Mouse (Mus musculus): Measurements from ENCODE around the gene Efna2.

Efna2 gene

DNA sequence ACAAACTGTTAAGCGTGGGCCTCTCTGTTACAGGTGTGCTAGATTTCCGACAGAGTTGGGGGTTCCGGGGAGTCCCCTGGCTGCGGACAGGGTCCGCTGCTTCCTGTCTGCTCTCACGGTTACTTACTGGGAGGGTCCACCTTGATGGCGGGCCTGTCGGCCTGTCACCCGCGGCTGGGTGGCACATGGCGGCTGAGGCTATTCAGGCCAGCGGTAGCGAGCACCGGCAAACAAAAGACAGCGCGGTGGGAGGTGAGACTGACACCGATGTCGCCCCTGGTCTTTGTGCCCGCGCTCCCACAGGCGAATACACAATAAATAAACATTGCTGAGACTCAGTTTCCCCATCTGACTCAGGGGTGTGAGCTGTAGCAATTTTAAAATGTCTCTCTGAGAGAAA is 10.7 kb downstream of the Efna2 start:
- DNase-seq (ENCODE audit: low read depth): no peak

DNA sequence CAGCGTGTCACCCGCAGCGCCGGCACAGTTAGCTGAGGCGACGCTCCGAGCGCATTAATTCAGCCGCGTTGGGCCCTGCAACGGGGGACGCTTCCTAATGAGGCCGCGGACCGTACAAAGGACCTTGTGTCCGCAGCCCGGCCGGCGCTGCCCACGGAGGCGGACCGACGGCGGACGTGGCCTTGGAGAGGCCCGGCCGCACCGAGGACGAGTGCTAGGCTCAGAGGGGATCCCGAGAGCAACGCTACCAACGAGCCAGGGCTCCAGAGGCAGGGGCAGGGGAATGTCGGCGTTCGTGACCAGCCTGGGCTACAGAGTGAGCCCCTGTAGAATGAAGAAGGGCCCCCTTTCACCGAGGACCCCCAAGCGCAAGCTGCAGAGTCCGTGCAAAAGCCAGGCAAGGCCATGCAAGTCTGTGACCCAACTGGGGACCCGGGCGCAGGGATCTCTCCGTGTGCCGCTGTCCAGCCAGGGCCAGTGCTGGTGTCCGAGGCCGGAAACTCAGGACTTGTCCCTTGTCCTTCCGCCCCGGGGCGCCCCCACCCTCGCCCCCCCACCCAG is 11.3 kb downstream of the Efna2 start:
- no peak for DNase-seq (ENCODE audit: low read depth)

DNA sequence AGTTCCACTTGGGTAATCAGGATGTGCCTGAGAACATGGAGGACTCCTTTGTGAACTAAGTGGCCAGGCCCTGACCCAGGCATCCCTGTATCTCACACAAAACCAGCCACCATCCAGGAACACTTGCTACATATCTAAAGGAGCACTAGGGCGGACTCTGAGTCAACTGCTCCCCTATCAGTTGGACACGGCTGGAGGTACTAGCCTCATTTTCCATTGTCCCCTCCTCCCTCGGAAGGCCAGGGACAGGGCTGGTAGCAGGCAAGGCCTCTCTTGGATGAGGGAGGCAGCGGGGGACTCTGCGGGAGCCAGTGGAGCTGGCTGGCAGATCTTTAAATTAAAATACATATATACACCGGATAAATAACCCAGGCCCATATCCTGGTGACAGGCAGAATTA is 14.7 kb downstream of the Efna2 start:
- DNase-seq (ENCODE audit: low read depth): no peak

DNA sequence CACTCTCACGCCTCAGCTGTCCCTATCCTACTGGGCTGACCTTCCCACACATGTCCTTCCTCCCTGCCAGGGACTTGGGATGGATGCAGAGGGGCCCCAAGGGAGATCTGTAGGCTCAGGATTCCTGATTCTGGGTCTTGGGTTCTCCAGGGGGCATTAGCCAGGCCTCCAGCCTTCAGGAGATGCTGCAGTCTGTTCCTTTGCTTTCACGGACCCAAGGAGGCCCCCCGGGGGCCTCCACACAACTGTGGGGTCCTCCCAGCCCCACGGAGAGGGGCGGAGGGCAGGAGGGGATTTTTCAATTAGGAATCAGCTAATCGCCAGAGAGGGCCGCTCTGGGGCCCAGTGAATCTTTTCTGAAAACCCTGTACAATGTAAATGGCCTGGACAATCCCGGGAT is 15.2 kb downstream of the Efna2 start:
- DNase-seq (ENCODE audit: low read depth): no peak

DNA sequence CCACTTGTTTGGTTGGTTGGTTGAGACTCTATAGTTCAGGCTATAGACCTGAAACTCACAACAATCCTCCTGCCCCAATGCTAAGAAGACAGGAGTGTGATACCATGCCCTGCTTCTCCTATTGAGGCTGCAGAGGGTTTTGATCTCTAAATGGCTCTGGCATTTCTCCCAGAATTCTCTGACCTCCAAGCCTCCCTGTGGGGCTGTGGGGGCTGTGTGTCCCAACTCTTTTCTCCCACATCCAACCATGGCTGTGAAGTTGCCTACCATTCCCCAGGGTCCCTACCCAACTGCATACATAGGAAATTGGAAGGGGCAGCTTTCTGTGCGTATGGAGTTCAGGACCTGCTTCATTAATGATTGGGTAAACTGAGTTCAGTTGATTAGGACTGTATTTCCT is 16.9 kb downstream of the Efna2 start:
- no peak for DNase-seq (ENCODE audit: low read depth)

DNA sequence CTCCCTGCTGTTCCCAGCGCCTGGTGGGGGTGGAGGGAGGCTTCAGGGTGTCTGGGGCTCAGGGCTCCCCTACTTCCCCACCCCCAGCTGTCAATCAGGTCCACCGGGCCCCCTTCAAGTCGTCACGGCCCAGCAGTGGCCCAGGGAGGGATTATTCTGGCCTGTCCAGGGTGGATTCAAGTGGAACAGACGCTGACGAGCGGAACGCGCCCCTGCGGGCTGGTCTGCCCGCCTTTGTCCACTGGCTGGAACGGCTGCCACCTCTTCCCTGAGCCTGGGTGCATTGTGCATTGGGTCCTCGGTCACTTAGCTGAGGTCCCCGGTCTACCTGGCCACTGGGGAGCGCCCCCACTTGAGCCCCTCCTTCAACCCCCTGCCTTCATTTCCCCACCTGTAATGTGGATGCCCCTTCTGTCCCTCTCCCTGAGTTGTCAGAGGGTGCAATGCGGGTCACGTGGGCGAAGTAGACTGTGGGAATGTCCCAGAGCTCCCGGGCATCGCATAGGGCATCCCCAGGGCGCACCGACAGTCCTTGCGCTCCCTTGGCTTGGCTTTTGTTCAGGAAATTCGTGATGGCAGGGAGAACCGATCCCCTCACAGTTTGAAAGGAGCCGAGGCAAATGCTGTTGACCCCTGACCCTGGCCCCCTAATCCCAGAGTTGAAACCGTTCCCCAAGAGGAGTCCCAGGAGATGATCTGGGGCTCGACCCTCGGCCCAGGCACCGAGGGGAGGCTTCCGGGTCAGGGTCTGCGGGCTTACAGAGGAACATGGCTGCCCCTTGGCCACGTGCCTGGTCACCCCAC is 17.7 kb downstream of the Efna2 start:
- no peak for DNase-seq (ENCODE audit: low read depth)

DNA sequence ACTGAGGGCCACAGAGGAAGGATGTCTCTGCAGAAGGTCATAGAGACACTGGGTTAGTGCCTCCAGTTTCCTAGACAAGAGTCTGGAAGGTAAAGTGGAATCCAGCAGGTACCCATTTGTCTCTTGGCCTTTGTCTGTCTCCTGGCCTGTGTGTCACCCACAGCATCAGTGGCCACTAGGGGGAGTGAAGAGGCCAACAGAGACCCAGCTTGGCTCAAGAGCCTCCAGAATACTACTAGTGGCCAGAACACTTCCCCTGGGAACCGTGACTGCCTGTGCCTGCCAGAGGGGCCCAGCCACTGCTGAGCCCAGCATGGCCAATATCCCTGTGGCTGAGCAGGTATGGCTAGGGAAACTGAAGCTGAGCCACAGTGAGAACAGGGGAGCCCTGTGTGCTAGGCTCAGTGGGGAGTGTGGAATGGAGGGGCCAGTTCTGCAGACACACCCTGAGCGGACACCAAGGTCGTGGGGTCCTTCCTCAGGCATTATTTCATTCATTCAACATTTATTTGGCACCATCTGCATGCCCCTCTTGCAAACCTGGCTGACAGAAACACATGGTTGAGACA is 20.2 kb downstream of the Efna2 start:
- DNase-seq (ENCODE audit: low read depth): peak; percentile 87

DNA sequence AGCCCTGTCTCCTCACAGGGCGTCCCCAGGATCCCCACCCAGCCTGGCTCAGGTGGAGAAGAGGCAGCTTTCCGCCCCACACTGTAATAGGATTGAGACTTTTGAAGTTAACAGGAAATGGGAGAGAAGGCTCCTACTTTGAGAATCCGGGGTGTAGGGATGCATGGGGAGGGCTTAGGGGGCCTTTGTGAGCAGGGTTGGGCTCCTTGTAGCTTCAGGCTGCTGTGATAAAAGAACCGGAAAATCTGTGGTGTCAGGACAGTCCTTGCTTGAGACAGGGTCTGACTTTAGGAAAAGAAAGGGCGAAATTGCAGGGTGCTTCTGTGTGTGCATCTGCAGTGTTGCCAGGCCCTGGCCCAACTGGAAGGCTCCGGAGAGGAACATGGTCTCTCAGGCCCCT is 21.2 kb downstream of the Efna2 start:
- DNase-seq (ENCODE audit: low read depth): no peak

DNA sequence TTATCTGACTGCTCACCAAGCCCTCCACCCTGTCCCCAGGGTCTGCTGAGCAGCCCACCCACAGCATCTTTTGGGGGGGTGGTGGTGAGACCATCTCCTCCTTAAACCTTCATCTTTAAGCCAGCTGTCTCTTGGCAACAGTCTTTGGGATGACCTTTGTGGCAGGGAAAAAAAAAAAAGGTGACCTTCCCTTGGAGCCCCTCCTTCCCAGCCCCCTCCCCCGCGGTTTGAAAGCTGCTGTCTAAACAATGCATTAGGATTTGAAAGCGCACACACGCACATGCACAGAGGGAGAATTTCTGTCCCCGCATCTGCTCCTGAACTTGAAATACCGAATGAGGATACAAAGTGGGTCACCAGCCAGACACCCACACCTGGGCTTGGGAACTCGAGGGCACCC is 24.8 kb downstream of the Efna2 start:
- no peak for DNase-seq (ENCODE audit: low read depth)

DNA sequence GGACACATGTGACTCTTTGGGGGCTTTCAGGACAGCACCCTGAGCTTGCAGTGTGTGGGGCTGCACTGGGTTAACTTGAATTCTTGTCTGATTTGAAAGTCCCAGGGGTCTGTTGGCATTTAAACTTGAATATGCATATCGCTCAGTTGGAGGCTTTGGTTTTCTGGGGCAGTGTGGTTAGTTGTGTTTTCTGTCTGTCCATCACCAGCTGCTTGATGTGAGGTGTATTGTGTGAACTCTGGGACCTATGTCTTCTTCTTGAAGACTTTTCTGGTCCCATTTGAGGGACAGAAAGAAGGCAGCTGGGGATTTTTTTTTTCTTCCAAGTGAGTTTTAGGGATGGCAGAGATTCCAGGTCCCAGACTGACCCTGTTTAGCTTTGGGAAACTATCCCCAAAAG is 27.9 kb downstream of the Efna2 start:
- no peak for DNase-seq (ENCODE audit: low read depth)

DNA sequence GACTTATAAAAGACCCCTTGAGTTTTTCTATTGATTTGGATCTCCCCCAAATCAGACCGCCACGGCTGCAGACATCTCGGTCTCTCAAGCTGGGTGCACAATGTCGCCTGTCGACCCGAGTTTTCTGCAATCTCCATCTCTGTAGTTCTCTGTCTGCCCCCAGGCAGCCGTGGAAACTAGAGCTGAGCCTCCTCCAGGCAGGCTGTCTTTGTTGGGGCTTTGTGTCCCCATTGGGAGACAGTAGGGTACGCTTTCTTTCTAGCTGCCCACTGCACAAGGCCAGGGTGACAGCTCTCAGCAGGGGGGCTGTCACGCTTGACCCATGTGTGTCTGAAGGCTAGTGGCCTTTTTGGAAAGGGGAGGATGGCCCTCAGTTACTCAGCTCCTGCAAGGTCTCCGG is 28.4 kb downstream of the Efna2 start:
- no peak for DNase-seq (ENCODE audit: low read depth)

DNA sequence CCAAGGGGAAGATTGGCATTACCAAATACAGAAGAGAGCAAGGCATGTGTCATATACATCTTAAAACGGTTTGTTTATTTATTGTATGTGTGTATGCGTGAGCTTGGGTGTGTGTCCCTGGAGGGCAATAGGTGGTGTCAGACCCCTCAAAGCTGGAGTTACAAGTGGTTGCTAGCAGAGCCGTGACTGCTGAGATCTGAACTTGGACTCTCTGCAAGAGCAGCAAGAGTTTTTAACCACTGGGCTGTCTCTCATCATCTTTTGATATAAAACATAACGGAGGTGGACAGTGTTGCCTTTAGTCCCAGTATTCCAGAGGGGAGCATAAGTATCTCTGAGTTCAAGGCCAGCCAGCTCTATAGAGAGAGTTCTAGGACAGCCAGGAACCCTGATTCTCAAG is 29.0 kb downstream of the Efna2 start:
- no peak for DNase-seq (ENCODE audit: low read depth)

DNA sequence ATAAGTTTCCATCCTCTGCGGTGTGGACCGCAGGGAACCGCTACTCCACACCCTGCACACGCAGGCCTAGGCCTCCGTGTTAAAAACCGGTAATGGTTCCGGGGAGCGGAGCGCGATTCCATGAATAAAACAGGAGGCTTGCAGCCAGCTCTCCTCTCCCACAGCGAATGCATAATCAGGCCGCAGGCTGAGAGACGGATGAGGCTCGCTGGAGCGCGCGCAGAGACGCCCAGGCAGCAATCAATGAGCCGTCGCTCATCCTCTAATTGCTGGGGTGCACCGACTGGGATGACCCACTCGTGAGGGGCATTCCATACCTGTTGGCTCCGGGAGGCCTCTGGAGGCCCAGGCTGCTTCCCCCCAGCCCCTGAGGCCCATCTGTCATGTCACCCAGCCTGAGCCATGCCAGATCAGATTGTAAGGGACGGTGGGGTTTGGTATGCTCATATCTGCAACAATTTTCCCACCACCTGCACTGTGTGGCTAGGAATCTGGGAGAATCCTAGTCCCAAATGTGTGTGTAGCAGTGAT is 29.6 kb downstream of the Efna2 start:
- DNase-seq (ENCODE audit: low read depth): no peak

DNA sequence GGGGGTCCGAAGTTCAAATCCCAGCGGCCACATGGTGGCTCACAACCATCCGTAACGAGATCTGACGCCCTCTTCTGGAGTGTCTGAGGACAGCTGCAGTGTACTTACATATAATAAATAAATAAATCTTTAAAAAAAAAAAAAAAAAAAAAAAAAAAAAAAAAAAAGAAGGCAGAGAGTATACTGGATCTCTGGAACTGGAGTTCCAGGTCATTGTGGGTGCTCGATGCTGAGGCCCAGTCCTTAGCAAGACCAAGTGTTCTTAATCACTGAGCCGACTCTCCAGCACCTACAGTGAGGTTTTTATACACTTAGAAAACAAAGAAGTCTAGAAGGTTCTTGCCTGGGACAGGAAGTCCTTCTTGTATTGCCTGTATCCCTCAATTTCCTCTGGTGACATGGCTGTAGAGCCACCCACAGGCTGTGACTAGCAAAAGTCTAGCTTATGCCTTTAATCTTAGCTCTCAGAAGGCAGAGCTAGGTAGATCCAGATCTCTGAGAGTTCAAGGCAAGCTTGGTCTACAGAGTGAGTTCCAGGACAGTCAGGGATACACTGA is 32.3 kb downstream of the Efna2 start:
- peak; percentile 60 for DNase-seq (ENCODE audit: low read depth)

DNA sequence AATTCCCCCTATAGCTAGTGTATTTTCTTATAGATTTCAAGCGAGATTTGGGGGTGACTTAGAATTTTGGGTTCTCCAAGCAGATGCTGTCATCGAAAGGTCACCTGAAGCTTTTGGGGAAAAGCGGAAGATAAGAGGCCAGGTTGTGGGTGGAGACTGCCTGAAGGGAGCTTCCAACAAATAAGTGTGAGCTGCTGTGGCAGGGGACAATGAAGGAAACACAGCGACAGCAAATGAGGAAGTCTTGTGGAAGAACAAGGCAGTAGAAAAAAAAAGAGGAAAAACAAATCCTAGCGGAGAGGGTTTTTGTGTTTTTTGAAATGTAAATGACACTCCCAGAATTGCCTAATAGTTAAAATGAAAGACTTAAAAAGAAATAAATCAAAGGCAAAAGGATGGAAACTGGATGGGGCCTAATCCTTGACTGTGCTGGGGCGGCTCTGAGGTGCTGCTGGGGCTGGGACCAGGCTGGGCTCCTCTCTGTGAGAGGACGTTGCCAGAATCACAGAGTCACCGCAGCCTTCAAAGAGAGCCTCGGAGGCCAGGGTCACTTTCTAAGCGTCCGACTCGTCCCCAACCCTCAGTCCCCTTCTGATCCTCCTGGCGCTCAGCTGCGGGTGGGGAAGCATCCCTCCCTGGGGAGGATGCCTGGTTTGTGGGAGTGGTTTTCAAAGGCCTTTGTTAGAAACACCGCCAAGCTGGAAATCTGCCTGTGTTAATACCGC is 35.9 kb downstream of the Efna2 start:
- no peak for DNase-seq (ENCODE audit: low read depth)

DNA sequence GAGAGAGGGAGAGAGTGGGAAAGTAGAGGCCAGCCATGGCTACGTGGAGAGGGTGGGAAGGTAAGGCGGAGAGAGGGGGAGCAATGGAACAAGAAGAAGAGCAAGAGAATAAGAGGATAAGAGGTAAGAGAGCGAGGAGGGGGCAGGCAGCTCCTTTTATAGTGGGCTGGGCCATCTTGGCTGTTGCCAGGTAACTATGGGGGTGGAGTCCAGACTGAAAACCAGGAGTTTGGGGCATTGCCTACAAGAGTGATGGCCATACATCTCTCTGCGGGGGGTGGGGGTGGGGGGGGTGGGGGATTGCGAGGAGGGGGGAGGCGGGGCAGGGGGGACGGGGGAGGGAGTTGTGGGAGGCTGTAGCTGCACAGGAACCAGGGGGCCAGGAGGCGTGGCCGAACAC is 41.4 kb downstream of the Efna2 start:
- DNase-seq (ENCODE audit: low read depth): no peak

DNA sequence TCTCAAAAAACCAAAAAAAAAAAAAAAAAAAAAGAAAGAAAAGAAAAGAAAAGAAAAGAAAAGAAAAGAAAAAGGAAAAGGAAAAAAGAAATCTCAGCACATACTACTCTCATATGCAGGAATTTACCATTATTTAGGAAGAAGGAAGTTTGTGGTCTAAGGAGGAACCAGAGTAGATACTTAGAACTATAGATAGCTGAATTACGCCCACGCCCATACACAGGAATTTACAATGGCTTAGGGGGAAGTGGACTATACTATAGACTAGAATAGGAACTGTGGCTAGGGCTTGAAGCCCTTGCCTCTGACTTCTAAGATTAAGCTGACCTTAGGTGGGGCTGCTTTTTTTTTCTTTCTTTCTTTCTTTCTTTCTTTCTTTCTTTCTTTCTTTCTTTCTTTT is 43.9 kb downstream of the Efna2 start:
- peak; percentile 37 for DNase-seq (ENCODE audit: low read depth)

DNA sequence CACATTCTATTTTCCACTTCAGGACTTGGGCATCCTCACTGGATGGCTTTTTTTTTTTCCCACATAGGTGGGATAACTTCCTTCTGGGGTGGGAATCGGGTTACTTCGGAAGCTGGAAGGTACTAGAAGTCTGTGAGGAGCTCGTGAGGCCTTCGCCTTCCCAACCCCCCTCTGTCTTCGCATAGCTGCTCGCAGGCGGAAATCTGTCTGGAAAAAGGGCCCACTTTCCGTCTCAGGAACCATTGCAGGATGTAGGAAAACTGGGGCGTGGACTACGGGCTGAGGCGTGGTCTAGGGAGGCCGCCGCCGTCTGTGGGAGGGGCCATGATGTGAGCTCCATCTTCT is 46.8 kb downstream of the Efna2 start:
- no peak for DNase-seq (ENCODE audit: low read depth)

DNA sequence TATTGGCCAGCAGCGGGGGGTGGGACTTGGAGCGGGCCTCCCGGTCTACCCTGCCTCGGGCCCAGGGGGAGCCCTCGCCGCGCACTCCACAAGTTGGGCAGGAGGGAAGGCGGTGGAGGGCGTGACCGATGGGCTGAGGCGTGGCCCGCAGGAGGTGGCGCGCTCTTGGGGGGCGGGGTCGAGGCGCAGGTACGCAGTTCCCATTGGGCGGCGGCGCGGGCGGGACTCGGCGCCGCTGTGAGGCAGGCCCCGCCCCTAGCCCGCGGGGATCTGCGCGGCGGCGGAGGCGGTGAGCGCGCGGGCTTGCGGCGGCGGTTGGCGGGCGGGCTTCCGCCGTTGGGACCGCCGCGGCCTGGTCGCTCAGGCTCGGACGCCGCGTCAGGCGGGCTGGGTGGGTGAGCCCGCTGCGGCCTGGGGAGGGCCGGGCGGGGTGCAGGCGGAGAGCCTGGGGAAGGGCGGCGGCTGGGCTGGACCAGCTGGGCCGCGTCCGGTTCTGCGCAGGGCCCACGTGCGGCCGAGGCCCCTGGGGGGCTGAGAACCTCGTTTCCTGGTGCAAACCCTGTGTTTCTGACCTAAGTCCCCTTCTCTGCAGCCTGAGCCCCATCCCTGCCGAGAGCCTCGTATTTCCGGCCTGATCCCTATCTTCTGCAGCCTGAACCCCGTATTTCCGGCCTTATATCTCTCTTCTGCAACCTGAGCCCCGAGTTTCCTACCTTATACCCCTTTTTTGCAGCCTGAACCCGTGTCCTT is 47.3 kb downstream of the Efna2 start, which contains the start of gene Mum1:
TSS of gene Mum1 (plus strand) at position 19 of the 750 bp plus-strand sequence.
- peak; percentile 99 for DNase-seq (ENCODE audit: low read depth)

DNA sequence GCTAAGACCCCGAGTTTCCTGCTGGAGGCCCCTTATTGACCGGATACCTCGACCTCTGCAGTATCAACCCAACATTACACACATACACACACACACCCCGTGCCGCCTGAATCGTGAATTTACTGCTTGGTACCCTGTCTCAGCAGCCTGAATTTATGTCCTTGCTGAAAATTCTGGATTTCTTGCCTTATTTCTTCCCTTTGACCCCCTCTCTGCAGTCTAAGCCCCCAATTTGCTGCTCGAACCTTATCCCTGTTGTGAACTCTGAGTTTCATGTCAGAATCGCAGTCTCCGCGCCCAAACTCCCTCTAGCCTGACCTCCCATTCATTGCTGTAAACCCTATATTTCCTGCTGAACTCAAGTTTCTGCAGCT is 47.9 kb downstream of the Efna2 start:
- DNase-seq (ENCODE audit: low read depth): no peak

DNA sequence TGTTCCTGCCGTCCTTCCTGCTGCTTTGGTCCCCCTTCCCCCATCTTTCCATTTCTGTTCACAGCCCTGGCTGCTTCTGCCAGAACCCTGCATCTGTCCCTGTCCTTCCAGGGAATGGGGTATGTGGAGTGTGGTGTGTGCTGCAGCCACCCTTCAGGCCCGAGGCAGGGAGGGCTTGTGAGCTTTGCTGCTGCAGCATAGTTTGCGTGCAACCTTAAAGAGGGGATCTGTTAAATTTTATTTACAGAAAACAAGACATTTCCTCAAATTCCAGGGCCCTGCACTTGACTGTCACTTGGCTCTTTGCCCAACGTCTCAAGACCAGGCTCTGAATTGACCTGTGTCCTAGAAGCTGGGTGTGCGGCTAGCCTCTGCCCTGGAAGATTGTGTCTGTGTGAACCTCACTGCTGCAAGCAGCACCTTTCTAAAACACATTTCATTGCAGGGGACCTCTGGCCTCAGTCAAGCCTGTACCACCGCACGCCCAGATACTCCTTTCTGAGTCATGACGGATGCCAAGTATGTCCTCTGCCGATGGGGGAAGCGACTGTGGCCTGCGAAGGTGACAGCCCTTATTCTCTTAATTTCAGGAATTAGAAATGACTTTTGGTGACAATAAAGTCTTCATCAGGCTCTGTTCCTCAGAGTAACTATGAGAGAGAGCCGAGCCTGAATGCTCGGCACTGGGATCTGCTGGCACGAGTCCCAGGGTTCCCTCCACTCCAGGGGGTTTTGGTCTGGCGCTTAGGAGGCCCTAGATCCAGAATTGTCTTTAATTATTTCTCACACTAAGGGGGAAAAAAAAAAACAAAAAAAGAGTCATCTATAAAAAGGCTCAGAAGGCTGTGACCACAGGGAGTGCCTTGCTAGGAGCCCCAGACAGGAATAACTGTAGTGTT is 48.8 kb downstream of the Efna2 start:
- no peak for DNase-seq (ENCODE audit: low read depth)

All from 416B (cell line).